8 mouse cellular contexts compared by ENCODE assay signal in genomic region chr15:98934217-98934839, GRCm38 (mm10). TPM values are rescaled to one million over a fixed set of nuclear protein-coding genes. Genes with fewer than 3 reads are reported as not detected.
DNase-seq lines count a peak whose midpoint lies in the region; ATAC-seq lines count a peak whose summit lies in the region.

Gene Tuba1b (minus strand): TSS chr15:98934565.

- H3K4me2 ChIP-seq in intestine, embryonic 16.5 days (ENCODE audit: low read depth, low read length): peak within 1 kb of the TSS; percentile 87

- H3K4me3 ChIP-seq in intestine, embryonic 16.5 days (ENCODE audit: low read length): peak within 1 kb of the TSS; percentile 82

- peaks cover 8% of the 10 kb centered on the region for H3K4me1 ChIP-seq in intestine, embryonic 16.5 days (ENCODE audit: control insufficient read depth, insufficient read depth, low read length)

- peaks cover 4% of the 10 kb centered on the region; the same call in 1 of the 2 replicates for H3K36me3 ChIP-seq in intestine, embryonic 16.5 days (ENCODE audit: control insufficient read depth, insufficient read depth, low read length)

- peak within 1 kb of the TSS; percentile 97 for H3K27ac ChIP-seq in intestine, embryonic 16.5 days (ENCODE audit: low read length)

- no peaks in the 10 kb centered on the region for H3K27me3 ChIP-seq in intestine, embryonic 16.5 days (replicated peaks; ENCODE audit: control insufficient read depth, insufficient read depth, low read length)

- H3K9me3 ChIP-seq in intestine, embryonic 16.5 days (ENCODE audit: control insufficient read depth, low read length): no peaks in the 10 kb centered on the region

- WGBS in intestine, embryonic 16.5 days: 0% methylated on average over 50 of the region's 58 CpGs

- ATAC-seq in intestine, embryonic 16.5 days: peak; percentile 98

- intact Hi-C loops in left cerebral cortex, postnatal 25 days (cut with DNase I): loop anchor here (1.0 to 2.0 kb wide), 3 partner anchors 19 to 59 kb away; partner anchors contain the start of genes Gm49450 and Tuba1a

- DNase-seq in adrenal gland, adult 8-10 months: peak; percentile 87
- peak; percentile 85 for DNase-seq in embryo, embryonic 11.5 days (ENCODE audit: low read depth, low spot score)
- DNase-seq in gastrocnemius, postnatal 4 days (ENCODE audit: low spot score in 2 of 2): peak; percentile 90 to 94
- DNase-seq in left cerebral cortex, postnatal 25 days (ENCODE audit: low spot score in 2 of 2): peak; percentile 95 to 96
- DNase-seq in mesoderm, embryonic 11.5 days (ENCODE audit: low read depth, low spot score): peak; percentile 92
- peak; percentile 95 for DNase-seq in right cerebral cortex, postnatal 25 days
- DNase-seq in urinary bladder, postnatal 4 days (ENCODE audit: low spot score in 2 of 2): peak; percentile 92 to 95

- H3K9ac ChIP-seq in intestine, embryonic 16.5 days (ENCODE audit: low read depth, low read length): peak within 1 kb of the TSS; percentile 89

RNA-seq across cellular contexts. Expression of gene Tuba1b, which starts in this region (rescaled TPM):
- total RNA-seq in adrenal gland, adult 8-10 months (2022): 100 to 1,000 TPM; 199 to 221 (median 208) TPM
- 100 to 1,000 TPM; 402 to 455 TPM for total RNA-seq in gastrocnemius, postnatal 4 days (2021)
- polyA plus RNA-seq in intestine, embryonic 16.5 days (2015; fragmentation: Nextera tagmentation; extraction: Ambion mirVana): 1,159 and 1,322 TPM in 2 replicates
- 100 to 1,000 TPM; 541 to 580 TPM for total RNA-seq in left cerebral cortex, postnatal 25 days (2021)

Comparison
In these comparisons a context has a peak if more than half of its experiments do, and no peak if none do; other contexts are left out.
1. Peak in every context shown above with its lines: DNase-seq, ATAC-seq, H3K4me3 ChIP-seq and H3K27ac ChIP-seq.